Mouse (Mus musculus) C3H10T1/2 (cell line): ENCODE data around the gene Tlr8. TPM values are rescaled to one million over a fixed set of nuclear protein-coding genes. Genes with fewer than 3 reads are reported as not detected.

Experiments
- polyA plus RNA-seq, 2 experiments: library from polyadenylated mRNA; unstranded; fragments of >200 nt; fragmentation: generic; extraction: Trizol; gene quantifications; one replicate each; pipeline ENCODE4 v1.2.1; 2012; ENCODE audit warnings: missing spikeins in 2 of 2

Gene Tlr8
- polyA plus RNA-seq: not detected

GRCm38 (mm10) chrX:167264086-167264485 is at the start of gene Tlr8:
TSS of gene Tlr8 (minus strand) at chrX:167264329.

GRCm38 (mm10) chrX:167208978-167209754 is 55.0 kb downstream of the Tlr8 start, which contains the start of gene Tmsb4x:
TSS of gene Tmsb4x (minus strand) at chrX:167209315.

Other genes with a start within 250 kb of the Tlr8 start
- gene Tmsb4x, start 55.0 kb downstream of the Tlr8 start, polyA plus RNA-seq: 1,000 to 10,000 TPM in 1 of 2 experiments, 100 to 1,000 TPM in 1; 309 to 1,197 TPM
- under 1 TPM; under 0.01 to 0.01 TPM for gene Tlr7, start 66.2 kb upstream of the Tlr8 start, polyA plus RNA-seq
- 1 to 10 TPM; 2.0 to 7.2 TPM for gene Prps2, start 118.4 kb upstream of the Tlr8 start, polyA plus RNA-seq